Mouse (Mus musculus): ENCODE measurements around the gene Ypel1.

Ypel1 gene

GRCm38 (mm10) chr16:17069511-17070443 is at the start of gene Ypel1:
Gene Ypel1 (plus strand): TSS chr16:17069696.
- Histone ChIP-seq H3K36me3 (ENCODE audit: control insufficient read depth, insufficient read depth, low read length, poor library complexity, severe bottlenecking) (no peaks in the 10 kb centered on the region), H3K27me3 (ENCODE audit: control insufficient read depth, insufficient read depth, low read length, poor library complexity, severe bottlenecking) (no peaks in the 10 kb centered on the region)
- DNase-seq (ENCODE audit: low read depth, low spot score) = peak; percentile 72

GRCm38 (mm10) chr16:17024469-17025148 is 44.9 kb upstream of the Ypel1 start:
- Histone ChIP-seq H3K27me3 (ENCODE audit: control insufficient read depth, insufficient read depth, low read length, poor library complexity, severe bottlenecking) (no peaks in the 10 kb centered on the region), H3K36me3 (ENCODE audit: control insufficient read depth, insufficient read depth, low read length, poor library complexity, severe bottlenecking) (peaks cover 28% of the 10 kb centered on the region)
- DNase-seq (ENCODE audit: low read depth, low spot score) = no peak

GRCm38 (mm10) chr16:17029971-17030695 is 39.4 kb upstream of the Ypel1 start:
- Histone ChIP-seq H3K36me3 (ENCODE audit: control insufficient read depth, insufficient read depth, low read length, poor library complexity, severe bottlenecking) (peaks cover 12% of the 10 kb centered on the region; the same call in 1 of the 2 replicates), H3K27me3 (ENCODE audit: control insufficient read depth, insufficient read depth, low read length, poor library complexity, severe bottlenecking) (no peaks in the 10 kb centered on the region)
- no peak for DNase-seq (ENCODE audit: low read depth, low spot score)

GRCm38 (mm10) chr16:17033754-17034153 is 35.7 kb upstream of the Ypel1 start:
- Histone ChIP-seq H3K36me3 (ENCODE audit: control insufficient read depth, insufficient read depth, low read length, poor library complexity, severe bottlenecking) (peaks cover 11% of the 10 kb centered on the region; the same call in 1 of the 2 replicates), H3K27me3 (ENCODE audit: control insufficient read depth, insufficient read depth, low read length, poor library complexity, severe bottlenecking) (no peaks in the 10 kb centered on the region)
- DNase-seq (ENCODE audit: low read depth, low spot score) = no peak

GRCm38 (mm10) chr16:17040716-17041115 is 28.8 kb upstream of the Ypel1 start:
- H3K36me3 ChIP-seq (ENCODE audit: control insufficient read depth, insufficient read depth, low read length, poor library complexity, severe bottlenecking) = peaks cover 25% of the 10 kb centered on the region
- no peak for DNase-seq (ENCODE audit: low read depth, low spot score)
- no peaks in the 10 kb centered on the region for H3K27me3 ChIP-seq (ENCODE audit: control insufficient read depth, insufficient read depth, low read length, poor library complexity, severe bottlenecking)

GRCm38 (mm10) chr16:17041417-17041816 is 28.1 kb upstream of the Ypel1 start:
- no peaks in the 10 kb centered on the region for H3K27me3 ChIP-seq (ENCODE audit: control insufficient read depth, insufficient read depth, low read length, poor library complexity, severe bottlenecking)
- H3K36me3 ChIP-seq (ENCODE audit: control insufficient read depth, insufficient read depth, low read length, poor library complexity, severe bottlenecking) = peaks cover 25% of the 10 kb centered on the region
- DNase-seq (ENCODE audit: low read depth, low spot score) = no peak

- DNase-seq (ENCODE audit: low read depth, low spot score) = no peak
- Histone ChIP-seq H3K36me3 (ENCODE audit: control insufficient read depth, insufficient read depth, low read length, poor library complexity, severe bottlenecking) (peaks cover 25% of the 10 kb centered on the region), H3K27me3 (ENCODE audit: control insufficient read depth, insufficient read depth, low read length, poor library complexity, severe bottlenecking) (no peaks in the 10 kb centered on the region)
These were observed 25.2 kb upstream of the Ypel1 start for GRCm38 (mm10) chr16:17044320-17044719.

- H3K36me3 ChIP-seq (ENCODE audit: control insufficient read depth, insufficient read depth, low read length, poor library complexity, severe bottlenecking) = peaks cover 21% of the 10 kb centered on the region
- no peaks in the 10 kb centered on the region for H3K27me3 ChIP-seq (ENCODE audit: control insufficient read depth, insufficient read depth, low read length, poor library complexity, severe bottlenecking)
- no peak for DNase-seq (ENCODE audit: low read depth, low spot score)
These were observed 24.2 kb upstream of the Ypel1 start for GRCm38 (mm10) chr16:17045287-17045686.

GRCm38 (mm10) chr16:17049886-17050285 is 19.6 kb upstream of the Ypel1 start:
- Histone ChIP-seq H3K36me3 (ENCODE audit: control insufficient read depth, insufficient read depth, low read length, poor library complexity, severe bottlenecking) (peaks cover 13% of the 10 kb centered on the region), H3K27me3 (ENCODE audit: control insufficient read depth, insufficient read depth, low read length, poor library complexity, severe bottlenecking) (no peaks in the 10 kb centered on the region)
- DNase-seq (ENCODE audit: low read depth, low spot score) = no peak

- peaks cover 6% of the 10 kb centered on the region for H3K36me3 ChIP-seq (ENCODE audit: control insufficient read depth, insufficient read depth, low read length, poor library complexity, severe bottlenecking)
- no peak for DNase-seq (ENCODE audit: low read depth, low spot score)
- H3K27me3 ChIP-seq (ENCODE audit: control insufficient read depth, insufficient read depth, low read length, poor library complexity, severe bottlenecking) = no peaks in the 10 kb centered on the region
These were observed 17.4 kb upstream of the Ypel1 start for GRCm38 (mm10) chr16:17052087-17052486.

- DNase-seq (ENCODE audit: low read depth, low spot score) = no peak
- H3K36me3 ChIP-seq (ENCODE audit: control insufficient read depth, insufficient read depth, low read length, poor library complexity, severe bottlenecking) = no peaks in the 10 kb centered on the region
- no peaks in the 10 kb centered on the region for H3K27me3 ChIP-seq (ENCODE audit: control insufficient read depth, insufficient read depth, low read length, poor library complexity, severe bottlenecking)
These were observed 15.6 kb upstream of the Ypel1 start for GRCm38 (mm10) chr16:17053903-17054302.

- no peak for DNase-seq (ENCODE audit: low read depth, low spot score)
- no peaks in the 10 kb centered on the region for H3K36me3 ChIP-seq (ENCODE audit: control insufficient read depth, insufficient read depth, low read length, poor library complexity, severe bottlenecking)
These were observed 13.9 kb upstream of the Ypel1 start for GRCm38 (mm10) chr16:17055584-17055983.

GRCm38 (mm10) chr16:17062338-17062737 is 7.2 kb upstream of the Ypel1 start:
- H3K27me3 ChIP-seq (ENCODE audit: control insufficient read depth, insufficient read depth, low read length, poor library complexity, severe bottlenecking) = no peaks in the 10 kb centered on the region
- DNase-seq (ENCODE audit: low read depth, low spot score) = no peak
- no peaks in the 10 kb centered on the region for H3K36me3 ChIP-seq (ENCODE audit: control insufficient read depth, insufficient read depth, low read length, poor library complexity, severe bottlenecking)

More at GRCm38 (mm10) chr16:17055584-17055983, 13.9 kb upstream of the Ypel1 start:
- H3K27me3 ChIP-seq (ENCODE audit: control insufficient read depth, insufficient read depth, low read length, poor library complexity, severe bottlenecking) = no peaks in the 10 kb centered on the region

- H3K27me3 ChIP-seq (ENCODE audit: control insufficient read depth, insufficient read depth, low read length, poor library complexity, severe bottlenecking) = no peaks in the 10 kb centered on the region
- no peak for DNase-seq (ENCODE audit: low read depth, low spot score)
- H3K36me3 ChIP-seq (ENCODE audit: control insufficient read depth, insufficient read depth, low read length, poor library complexity, severe bottlenecking) = no peaks in the 10 kb centered on the region
These were observed 1.9 kb upstream of the Ypel1 start for GRCm38 (mm10) chr16:17067552-17067951.
